Mouse (Mus musculus) mouse embryonic stem cell (cell line): Measurements from ENCODE around the gene Gm4763.
"Not testable (repeated sequence)": the region's sequence is repeated elsewhere in the genome, so short reads cannot be mapped to it uniquely, and the experiment has no call there.

Source experiments
- in situ Hi-C, 2 experiments: fragments of 300-500 bp; cut with MboI; formaldehyde crosslinking; loops; 1 replicate in 1 of 2; 3 replicates in 1 of 2; pipeline ENCODE4 v1.14.3; 2019 to 2020; ENCODE audit warnings: low sequenced_read_pairs in 2 of 2, low pct_unique_long_range_greater_than_20kb in 1 of 2, mixed read lengths in 1 of 2; ENCODE audit not compliant: unreplicated experiment in 1 of 2

Gene Gm4763

DNA sequence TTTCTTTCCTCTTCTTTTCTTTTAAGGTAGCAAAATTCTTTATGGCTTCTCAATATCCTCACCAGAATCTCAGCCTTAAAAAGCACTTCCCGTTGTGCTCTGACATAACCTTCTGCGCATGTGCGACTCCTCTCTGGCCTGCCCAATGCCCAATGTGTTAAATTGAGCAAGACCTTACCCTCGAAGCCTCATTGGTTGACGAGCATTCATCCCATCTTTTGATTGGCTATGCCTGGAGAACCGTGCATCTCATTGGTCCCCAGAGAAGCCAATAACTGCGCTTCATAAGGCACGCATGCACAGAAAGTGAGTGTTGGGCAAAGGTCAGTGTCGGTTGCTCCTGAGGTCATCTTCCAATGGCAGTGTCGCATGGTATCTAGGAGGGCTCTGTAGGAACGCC, at the start of gene Gm4763:
Gene Gm4763 (minus strand): TSS at position 101 of the 400 bp plus-strand sequence.
- in situ Hi-C loops: not testable (repeated sequence)

DNA sequence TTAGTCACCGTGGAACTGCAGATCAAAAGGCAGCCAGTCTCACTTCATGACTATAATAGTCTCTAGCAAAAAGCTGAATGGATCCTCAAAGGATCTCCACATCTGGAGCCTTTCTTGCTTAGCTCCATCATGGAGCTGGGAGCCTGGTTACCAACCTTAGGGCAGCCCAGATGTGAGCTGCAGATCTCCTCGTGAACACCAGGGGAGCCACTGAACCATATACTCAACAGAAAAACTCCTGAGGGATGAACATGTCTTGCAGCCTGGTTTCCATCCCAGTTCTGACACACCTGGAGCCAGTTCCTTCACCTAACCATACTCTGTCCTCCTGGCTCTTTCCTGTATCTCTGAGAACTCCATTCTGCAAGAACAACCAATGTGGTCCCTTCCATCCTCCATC, 49.4 kb upstream of the Gm4763 start:
- in situ Hi-C loops: loop anchor here (5.0 to 10.0 kb wide), 2 partner anchors 699 to 701 kb away; partner anchors contain the start of gene Ceacam1 (in 2 of the 2)

- in situ Hi-C loops: loop anchor here in 1 of 2 experiments (10.0 kb wide), 1 partner anchor 701 kb away; the partner anchor contains the start of gene Ceacam1
These were observed 47.3 kb upstream of the Gm4763 start for GRCm38 (mm10) chr7:24773942-24774535.

DNA sequence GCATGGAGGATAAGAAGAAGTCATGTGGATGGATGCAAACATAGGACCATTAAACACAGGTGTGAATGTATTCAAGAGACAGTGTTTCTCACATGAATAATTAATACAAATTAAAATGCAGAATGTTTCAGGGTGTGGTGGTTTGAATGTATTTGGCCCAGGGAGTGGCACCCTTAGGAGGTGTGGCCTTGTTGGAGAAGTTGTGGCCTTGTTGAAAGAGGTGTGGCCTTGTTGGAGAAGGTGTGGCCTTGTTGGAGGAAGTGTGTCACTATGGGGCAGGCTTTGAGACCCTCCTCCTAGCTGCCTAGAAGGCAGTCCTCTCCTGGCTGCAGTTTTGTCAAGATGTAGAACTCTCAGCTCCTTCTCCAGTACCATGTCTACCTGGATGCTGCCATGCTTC, 44.7 kb upstream of the Gm4763 start:
- in situ Hi-C loops: loop anchor here in 1 of 2 experiments (10.0 kb wide), 1 partner anchor 703 kb away; the partner anchor contains the start of gene Ceacam1

- in situ Hi-C loops: no loop called here
These were observed 35.9 kb upstream of the Gm4763 start for GRCm38 (mm10) chr7:24762574-24762973.

DNA sequence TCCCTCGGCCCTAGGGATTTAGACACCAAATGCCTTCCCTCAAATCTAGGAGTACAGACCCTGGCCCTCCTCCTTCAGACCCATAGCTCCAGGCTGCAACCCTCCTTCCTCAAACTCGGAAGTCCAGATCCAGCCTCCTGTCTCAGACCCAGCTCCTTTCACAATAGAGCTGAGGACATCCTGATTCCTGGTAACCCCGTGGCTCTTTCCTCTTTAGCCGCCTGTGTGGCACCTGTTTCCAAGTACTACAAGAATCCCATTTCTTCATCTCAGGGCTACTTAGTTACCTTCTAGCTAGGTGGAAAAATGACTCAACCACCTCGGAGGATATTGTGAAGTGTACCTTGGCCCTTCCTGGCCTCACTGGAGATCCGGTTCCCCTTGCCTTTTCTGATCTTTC, 34.5 kb upstream of the Gm4763 start:
- in situ Hi-C loops: no loop called here

DNA sequence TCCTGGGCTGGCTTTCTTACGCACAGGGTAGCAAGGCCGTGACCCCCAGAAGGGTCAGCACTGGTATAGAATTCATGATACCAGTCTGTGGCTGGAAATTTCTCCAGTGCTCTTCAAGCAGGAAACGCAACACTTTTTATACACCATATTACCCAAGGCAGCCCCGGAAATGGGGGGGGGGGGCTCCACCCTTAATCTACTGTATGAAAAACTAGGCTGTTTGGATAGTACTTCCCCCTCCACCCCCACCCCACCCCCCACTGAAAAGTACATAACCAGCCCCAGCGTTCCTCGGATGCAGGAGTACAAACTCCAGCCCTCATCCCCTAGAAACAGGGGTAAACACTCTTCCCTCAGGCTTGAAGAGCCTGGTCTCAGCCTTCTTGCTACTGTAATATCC, 33.5 kb upstream of the Gm4763 start, which contains the start of gene Cd177:
Gene Cd177 (minus strand): TSS at position 101 of the 400 bp plus-strand sequence.
- in situ Hi-C loops: no loop called here

DNA sequence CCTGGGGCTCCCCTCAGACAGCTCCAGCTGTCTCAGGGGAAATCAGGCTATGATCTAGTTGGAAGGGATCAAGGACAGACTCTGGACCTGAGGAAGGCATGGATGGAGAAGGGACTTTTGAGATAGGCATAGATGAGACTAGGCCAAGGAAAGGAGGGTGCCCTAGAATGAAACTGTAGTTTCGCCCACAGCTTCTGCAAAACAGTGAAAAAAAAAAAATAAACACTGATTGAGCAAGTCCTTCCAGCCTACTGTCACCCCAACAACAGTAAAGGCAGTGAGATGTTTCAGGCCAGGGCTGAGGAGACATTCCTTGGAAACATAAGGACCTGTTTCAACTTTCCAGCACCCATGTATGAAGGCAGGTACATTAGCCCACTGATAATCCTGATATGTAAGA, 31.8 kb upstream of the Gm4763 start:
- in situ Hi-C loops: no loop called here

DNA sequence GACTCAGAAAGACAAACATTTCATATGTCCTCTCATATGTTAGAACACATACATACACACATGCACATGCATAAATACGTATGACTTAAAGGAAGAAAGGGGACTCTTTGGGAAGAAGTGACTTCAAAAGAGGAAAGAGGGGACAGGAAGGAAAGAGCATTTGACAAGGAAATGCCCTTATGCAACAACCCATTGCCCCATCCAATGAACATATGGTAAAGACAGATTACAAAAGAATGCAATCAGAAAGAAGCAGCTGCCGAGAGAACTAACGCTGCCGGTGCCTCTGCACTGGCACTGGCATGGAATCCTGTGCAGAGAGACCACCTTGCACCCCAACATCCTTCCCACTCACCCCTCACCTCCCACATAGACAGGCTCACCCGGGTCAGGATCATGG, 26.8 kb upstream of the Gm4763 start:
- in situ Hi-C loops: no loop called here

- in situ Hi-C loops: no loop called here
These were observed 24.9 kb upstream of the Gm4763 start for GRCm38 (mm10) chr7:24751610-24752009.

GRCm38 (mm10) chr7:24750695-24751094, 24.0 kb upstream of the Gm4763 start:
- in situ Hi-C loops: no loop called here

DNA sequence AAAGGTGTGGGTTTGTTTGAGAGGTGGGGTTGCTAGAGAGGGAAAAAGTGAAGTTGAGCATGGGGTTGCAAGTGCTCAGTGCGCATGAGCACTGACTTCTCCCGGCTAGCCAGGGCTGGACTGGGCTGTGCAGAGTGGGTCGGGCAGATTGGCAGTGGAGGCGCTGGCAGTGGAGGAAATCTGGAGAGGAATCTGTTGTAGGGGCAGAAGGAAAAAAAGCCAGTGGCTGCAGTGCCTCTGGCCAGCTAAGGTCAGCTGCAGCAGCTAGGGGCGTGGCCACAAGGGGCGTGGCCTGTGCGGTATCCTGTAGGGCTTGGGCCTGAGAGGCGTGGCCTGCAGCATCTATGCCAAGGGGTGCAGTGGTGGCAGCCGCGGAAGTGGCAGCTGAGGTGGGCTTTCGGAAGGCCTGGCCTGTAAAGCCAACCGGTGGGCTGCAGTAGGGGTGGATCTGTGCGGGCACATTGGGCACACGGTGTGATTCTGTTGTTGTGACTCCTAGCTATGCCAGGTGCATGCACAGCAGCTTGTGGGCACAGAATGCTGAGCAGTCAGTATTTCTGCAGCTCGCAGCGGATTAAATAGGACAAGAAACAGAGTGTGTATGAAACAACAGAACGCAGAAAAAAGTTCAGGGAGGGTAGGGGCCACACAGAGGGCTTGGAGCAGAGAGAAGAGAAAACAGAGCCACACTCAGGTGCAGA, 9.4 kb upstream of the Gm4763 start:
- in situ Hi-C loops: no loop called here

DNA sequence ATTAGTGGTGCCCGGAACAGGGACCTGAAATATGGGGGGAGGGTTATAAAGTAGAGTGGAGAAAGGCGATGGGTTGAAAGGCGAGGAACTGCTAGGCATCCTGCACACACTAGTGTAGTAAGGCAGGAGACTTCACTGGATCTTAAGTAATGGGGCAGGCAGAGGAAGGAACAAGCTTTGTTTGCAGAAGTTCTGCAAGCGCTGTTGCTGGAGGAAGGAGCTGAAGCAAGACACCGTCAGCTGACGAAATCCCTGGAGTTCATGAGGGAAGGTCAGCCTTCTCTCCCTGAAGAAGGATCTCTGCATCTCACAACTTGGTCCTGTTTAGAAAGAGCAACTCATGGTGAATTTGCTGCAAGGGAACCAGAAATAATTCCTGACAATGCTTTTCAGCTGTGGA, 11.7 kb downstream of the Gm4763 start:
- in situ Hi-C loops: no loop called here

GRCm38 (mm10) chr7:24708832-24709292, 17.8 kb downstream of the Gm4763 start, which contains the start of gene BC049730:
Gene BC049730 (plus strand): TSS chr7:24709242.
- in situ Hi-C loops: no loop called here

- in situ Hi-C loops: not testable (repeated sequence)
These were observed 23.9 kb downstream of the Gm4763 start for GRCm38 (mm10) chr7:24702841-24703240.

- in situ Hi-C loops: not testable (repeated sequence)
These were observed 28.8 kb downstream of the Gm4763 start for GRCm38 (mm10) chr7:24697891-24698290.

DNA sequence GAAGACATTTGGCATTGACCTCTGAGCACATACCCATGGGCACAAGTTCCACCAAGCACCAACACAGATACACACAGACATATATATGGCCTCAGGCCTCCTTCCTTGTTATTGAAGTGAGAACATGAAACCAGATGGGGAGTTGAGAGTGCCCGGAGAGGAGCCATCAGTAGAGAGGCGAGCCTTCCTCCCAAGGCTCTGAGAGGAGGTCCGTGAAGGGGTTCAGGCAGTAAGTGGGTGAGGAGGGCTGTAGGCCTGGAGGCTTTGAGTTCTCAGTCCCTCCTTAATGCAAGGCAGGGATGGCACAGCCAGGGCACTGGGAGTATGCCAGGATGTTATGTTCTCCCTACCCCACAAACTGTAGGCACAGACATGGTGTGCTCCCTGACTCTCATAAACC, 34.0 kb downstream of the Gm4763 start:
- in situ Hi-C loops: not testable (repeated sequence)

DNA sequence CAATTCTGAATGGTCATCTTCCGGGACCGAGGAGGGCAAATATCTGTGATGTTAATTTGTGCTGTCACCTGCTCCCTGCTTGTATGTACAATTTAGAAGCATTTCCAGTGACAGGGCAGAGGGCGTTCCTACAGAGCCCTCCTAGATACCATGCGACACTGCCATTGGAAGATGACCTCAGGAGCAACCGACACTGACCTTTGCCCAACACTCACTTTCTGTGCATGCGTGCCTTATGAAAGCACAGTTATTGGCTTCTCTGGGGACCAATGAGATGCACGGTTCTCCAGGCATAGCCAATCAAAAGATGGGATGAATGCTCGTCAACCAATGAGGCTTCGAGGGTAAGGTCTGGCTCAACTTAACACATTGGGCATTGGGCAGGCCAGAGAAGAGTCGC, 39.2 kb downstream of the Gm4763 start:
- in situ Hi-C loops: not testable (repeated sequence)

- in situ Hi-C loops: not testable (repeated sequence)
These were observed 42.6 kb downstream of the Gm4763 start for GRCm38 (mm10) chr7:24684121-24684520.

DNA sequence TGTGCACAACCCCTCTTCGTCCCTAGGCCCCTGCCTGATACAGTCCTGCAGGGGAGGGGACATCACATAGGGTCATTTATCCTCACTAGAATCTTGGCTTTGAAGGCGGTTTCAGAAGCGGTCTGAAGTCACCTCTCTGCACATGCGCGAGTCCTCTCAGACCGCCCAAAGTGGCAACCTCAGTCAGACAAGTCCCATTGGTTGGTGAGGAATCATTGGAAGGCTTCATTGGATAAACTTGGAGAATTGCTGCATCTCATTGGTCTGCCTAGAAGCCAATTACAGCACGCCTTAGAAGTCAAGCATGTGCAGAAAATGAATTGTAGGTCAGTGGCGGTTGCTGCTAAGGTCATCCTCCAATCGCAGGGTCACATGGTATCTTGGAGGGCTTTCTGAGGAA, 50.1 kb downstream of the Gm4763 start, which contains the start of gene Tex101:
Gene Tex101 (minus strand): TSS at position 101 of the 400 bp plus-strand sequence.
- in situ Hi-C loops: no loop called here
